Mouse (Mus musculus): Measurements from ENCODE around the gene Gm49510.

DNA sequence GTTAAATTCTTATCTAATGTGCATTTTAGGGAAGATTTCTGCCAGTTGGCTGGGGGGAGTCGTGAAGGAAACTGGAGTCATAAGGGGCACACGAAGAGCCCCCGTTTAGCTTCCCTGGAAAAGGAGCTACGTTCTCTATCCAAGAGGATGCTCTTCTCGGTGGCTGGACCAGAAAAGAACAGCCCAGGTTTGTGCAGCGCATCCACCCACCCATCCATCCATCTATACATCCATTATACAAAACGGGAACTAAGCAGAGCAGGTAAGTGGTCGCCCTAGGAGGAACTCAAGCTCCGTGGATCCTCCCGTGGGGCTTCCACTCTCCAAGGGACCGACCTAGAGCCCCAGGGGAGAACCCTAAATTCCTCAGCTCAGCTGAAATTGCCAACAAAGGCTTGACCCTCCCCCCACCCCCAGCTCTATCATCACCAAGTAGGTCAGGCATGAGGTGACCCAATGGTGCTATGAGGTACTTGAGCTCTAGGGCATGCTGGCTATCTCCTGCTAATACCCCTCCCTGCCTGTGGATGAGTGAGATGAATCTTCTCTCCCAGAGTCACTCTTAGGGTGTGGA is 48.8 kb downstream of the Gm49510 start:
- TF ChIP-seq GATA2 (IDR thresholded peaks at IDR 0.05; ENCODE audit: borderline replicate concordance, low read depth, low read length) (no peak), CTCF (IDR thresholded peaks at IDR 0.05; ENCODE audit: low read depth, low read length) (no peak), TAL1 (conservative IDR thresholded peaks at IDR 0.05; ENCODE audit: low read depth, low read length) (no peak)

Data from G1E (cell line).